Mouse (Mus musculus): ENCODE measurements at regions not wholly inside any gene's neighbourhood (a gene's known extent, or its start where the extent isn't known, plus 50 kb on each side); places are given as distances from the start of the nearest gene placed in this dataset.

DNA sequence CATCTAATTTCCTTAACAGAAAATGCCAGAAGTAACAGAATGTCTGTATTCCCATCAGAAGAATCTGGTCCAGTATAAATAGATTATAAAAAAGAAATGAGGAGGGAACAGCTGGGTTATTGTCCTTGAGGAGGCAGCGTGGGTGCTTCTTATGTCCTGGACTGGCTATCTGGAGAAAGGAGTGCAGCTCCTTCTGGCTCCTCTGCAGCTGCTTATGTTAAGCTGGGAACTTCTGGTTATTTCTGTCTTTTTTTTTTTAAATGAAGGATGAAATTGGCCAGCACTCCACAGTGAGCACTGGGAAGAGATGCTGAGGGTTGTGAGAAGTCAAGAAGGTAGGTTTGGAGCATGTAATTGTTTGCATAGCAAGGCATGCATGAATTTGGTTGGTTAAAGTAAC lies 441.5 kb downstream of the Ebf1 start:
- no peak for DNase-seq (ENCODE audit: low spot score in 2 of 2)

DNA sequence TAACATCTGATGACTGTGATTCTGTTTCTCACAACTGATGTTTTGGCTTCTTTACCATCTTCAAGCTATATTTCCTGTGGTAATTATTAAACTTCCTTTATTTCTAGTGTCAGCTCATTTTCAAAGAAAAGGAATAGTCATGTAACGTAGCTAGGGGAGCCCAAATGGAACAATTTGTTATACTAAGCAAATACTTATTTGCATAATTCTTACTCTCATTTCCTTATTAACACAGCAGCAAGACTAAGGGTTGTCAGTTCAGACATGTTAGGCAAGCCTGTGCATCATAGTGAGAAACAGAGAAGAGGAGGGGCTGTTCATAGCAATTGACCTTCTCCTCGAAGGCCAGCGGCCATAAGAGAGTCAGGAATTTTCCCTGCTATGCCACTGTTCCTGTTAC lies 449.5 kb downstream of the Ebf1 start:
- DNase-seq (ENCODE audit: low spot score in 2 of 2), result no peak

DNA sequence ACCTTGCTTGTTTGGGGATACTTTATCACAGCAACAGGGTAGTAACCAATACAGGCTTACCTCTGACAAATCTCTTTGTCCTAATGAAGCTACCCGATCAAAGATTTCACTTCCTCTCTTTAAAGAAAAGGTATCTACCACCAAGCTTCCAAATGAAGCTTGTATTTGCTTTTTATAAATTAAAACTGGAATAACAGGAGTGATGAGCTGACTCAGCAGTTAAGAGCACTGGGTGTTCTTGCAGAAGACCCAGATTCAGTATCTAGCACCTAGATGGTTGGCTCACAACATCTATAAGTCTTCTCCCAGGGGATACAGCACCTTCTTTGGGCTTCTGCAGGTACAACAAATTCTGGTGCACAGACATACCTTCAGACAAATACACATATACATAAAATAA lies 453.2 kb downstream of the Ebf1 start:
- no peak for DNase-seq (ENCODE audit: low spot score in 2 of 2)

DNA sequence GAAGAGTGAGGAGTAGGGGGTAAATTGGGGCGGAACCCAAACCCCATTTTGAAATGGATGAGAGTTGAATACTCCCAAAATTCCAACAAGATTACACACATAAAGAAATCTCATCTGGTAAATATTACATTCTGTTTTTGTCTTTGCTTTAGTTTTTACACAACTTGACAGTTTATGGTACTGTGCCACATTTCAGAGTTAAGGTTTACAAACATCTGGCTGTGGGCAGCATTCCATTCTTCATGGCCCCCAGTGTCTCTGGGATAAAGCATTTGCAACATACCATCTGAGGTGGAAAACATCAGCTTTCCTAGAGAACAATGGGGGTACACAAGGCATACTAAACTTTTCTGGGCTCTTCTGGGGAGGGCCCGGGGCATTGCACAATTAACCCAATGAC lies 454.1 kb downstream of the Ebf1 start:
- no peak for DNase-seq (ENCODE audit: low spot score in 2 of 2)

DNA sequence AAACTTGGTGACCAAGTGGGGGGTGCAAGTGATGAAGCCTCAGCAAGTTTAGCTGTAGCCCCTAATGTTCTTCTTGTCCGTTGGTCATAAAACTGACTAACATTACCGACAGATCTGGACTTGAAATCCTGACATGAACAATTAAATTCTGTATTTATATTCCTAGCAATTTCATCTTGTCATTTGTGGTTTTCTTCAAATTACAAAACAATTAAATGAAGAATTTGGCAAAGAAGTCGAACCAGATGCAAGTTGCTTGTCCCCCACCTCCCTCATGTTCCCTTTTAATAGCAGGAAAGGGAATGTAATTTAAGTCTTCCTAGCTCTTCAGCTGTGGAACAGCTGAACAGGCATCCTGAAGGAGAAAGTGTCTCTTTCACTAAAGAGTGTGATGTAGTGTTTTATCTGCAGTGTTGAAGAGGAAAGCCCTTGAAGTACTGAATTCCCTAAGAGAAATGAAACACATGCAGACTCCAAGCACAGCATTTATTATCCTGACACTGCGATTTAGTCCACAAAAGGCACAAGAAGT lies 467.5 kb downstream of the Ebf1 start:
- DNase-seq (ENCODE audit: low spot score in 2 of 2), result no peak

DNA sequence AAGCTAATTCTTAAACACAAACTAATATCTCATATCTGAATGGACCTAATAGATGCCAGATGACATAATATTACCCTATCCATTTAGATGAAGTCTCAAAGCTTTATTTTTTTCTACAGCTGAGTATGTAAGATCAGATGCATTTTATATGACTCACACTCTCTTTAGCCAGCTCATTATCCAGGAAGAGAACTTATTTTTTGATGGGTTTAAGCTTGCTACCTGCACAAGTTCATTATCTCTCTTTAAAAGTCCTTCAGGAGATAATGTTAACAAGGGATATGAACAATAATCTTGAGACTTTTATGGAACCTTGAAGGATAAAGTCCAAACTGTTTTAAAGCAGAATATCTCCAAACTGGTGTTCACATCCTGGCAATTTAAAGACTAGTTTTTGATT lies 468.0 kb downstream of the Ebf1 start:
- no peak for DNase-seq (ENCODE audit: low spot score in 2 of 2)

DNA sequence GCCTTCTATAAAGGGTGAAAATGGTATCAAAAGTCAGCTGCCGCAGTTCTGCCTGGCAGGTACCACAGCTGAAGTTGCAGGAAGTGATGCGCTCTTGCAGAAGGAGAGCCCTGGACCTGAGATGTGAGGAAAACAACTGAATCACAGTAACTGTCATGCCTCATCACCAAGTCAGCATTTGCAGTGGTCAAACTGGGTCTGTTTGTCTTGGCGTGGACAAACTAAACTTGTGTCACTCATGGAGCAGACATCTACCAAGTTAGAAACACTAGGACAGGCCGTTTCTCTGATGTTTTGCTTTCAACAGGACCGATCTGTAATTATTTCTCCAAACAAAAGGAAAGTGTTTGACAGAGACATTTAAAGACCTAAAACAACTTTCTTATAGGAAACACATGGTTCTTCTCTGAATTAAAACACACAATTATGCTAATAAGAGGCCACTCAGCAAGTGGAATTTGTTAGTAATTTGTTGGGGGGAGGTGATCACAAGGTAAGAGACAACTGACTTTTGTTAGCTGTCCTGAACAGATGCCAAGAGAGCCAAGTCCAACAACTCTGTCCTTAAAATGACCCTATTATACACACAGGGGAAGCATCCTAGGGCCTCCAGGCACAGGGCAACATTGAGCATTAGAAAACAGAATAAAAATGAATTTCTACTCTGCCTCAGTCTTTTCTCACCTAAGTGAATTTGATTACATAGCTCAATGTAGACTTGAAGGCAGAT lies 470.2 kb downstream of the Ebf1 start:
- DNase-seq (ENCODE audit: low spot score in 2 of 2), result no peak

DNA sequence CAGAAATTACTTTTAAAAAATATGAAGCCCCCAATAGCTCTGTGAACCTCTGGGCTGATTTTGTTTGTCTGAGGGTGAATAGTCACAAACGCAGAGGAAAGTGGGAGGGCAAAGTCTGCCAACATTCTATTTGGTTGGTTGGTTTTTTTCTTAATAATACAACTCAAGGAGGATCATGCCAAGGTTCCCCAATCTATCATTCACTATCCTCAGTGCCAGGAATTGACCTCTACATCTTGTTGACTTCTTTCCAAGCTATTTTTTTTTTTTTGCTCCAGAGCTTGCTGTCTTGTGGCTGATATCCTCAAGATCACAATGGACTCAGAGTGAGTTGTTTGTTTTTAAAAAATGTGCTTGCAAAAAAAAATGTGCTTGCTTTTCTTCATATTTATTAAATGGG lies 471.2 kb downstream of the Ebf1 start:
- no peak for DNase-seq (ENCODE audit: low spot score in 2 of 2)

DNA sequence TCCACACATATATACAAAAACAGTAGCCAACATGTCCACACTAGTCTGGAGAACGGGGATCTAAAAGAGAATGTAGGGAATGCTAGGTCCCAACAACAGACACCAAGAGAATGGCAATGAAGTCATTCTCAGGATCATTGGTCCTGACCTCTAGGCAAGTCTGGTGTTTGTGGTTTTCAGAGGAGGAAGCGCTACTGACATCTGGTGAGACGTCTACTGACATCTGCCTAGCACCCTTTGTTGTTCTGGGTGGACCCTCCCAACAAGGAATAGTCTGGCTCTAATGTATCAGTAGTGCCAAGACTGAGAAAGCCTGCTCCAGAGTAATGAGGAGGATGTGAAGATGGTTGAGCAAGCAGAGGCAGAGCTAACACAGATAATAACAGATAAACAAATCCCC lies 472.4 kb downstream of the Ebf1 start:
- no peak for DNase-seq (ENCODE audit: low spot score in 2 of 2)

DNA sequence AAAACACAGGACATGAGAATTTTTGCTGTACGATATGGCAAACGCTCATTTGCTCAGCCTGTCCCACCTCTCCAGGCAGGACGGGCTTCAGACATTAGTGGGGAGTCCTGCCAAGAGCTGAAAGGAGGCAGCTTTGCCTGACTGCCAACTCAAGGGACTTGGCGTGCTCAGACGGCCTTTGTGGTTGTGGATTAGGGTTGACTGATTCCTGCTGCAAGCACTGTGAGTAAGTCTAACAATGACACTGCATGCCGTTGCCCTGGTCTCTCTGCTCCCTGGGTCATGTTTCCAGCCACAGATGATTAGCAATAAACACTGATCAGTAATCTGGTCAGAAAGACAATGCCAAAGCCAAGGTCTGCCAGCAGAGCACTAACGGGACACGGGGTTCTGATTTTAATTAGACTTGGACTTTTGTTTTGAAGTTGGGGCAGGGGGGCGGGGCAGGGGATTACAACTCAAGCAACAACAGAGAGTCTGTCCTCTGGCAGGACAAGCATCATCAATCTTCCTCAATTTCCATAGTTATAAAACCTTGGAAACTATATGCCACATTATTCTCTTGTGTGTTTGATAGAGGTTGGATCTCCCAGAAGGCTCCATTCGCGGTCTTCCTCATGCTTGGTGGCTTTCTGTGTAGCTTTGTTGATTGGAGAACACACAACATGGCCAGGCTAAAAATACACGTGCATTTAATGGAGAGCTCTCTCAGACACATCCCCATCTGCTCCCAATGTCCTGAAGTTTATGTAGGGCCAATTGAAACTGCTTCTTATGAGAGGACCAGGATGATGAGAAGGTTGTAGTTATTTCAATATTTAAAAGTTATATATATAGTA lies 486.6 kb downstream of the Ebf1 start:
- peak; percentile 20 to 50 for DNase-seq (ENCODE audit: low spot score in 2 of 2)

DNA sequence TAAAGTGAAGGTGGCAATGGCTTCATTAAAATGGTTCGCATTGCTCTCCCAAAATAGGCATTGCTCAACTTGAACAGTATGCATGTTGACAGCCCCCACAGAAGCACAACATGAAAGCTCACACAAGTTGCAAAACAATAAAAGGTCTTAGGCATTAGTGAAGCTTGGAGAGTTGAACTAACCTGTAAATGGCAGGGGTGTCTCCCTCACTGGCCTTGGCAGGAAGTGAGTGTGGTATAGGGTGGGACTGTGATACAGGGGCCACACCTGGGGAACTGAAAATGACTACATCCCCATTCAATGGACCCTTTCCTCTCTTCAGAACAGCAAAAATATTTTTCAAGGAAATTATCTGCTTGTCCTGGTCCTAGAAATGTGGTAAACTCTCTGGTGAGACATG lies 499.6 kb downstream of the Ebf1 start:
- no peak for DNase-seq (ENCODE audit: low spot score in 2 of 2)

DNA sequence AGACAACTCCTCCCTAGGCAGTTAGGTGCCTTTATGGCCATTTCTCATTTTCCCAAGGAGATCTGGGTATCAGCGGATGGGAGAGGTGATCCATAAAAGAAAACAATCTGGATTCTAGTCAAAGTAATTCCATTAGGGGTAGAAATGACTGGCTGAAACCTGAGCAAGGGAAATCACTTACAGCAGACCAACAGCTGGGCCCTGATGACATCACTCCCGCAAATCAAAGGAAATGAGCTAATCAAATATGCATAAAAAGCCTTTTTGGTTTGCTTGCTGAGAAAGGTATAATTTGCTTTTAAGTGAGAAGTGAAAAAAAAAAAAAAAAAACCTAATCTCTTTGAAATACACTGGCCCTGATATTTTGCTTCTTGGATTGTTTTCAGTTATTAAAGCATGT lies 506.2 kb downstream of the Ebf1 start:
- DNase-seq (ENCODE audit: low spot score in 2 of 2), result no peak

DNA sequence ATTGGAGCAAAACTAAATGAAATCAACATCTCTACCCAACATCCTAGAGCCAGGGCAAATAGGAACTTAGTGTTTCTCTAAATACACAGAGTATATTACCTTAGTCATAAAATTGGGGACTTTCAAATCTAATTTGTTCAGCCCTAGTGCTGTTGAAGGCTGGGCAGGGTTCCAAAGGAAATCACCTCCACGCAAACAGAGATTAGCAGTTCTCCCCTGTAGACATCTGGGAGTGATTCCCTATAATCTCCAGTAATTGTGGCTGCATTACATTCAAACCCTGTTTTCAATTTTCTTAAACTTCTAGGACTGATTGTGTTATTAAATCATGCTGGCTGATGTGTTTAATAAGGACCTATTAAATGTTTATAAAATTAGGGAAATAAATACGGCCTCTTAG lies 519.7 kb downstream of the Ebf1 start:
- no peak for DNase-seq (ENCODE audit: low spot score in 2 of 2)

DNA sequence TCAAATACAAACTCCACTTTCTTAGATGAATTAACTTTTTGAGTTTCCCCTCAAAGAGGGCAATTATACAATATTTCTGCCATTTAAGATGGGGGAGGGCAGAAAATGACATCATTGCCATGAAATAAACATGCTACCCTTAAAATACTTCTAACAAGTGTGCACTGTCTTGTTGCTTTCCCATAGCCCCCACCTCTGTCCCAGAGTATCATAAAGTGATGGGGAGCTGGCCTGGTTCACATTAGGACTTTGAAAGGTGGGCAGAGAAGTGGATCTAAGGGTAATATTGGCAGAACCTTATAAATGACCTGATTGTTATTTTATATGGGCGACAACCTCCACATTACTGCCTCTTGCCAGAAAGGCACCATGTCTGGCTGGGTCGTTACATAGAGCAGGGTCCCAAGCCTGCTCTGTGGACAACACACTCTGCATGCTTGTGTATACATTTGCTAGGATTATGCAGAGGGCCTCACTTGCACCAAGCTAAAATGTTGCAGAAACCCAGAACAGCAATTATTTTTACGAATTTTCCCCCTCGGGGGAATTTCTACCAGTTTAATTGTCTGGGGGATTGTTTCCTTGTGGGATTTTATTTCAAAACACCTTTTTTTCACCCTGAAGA lies 521.3 kb downstream of the Ebf1 start:
- DNase-seq (ENCODE audit: low spot score in 2 of 2), result no peak

DNA sequence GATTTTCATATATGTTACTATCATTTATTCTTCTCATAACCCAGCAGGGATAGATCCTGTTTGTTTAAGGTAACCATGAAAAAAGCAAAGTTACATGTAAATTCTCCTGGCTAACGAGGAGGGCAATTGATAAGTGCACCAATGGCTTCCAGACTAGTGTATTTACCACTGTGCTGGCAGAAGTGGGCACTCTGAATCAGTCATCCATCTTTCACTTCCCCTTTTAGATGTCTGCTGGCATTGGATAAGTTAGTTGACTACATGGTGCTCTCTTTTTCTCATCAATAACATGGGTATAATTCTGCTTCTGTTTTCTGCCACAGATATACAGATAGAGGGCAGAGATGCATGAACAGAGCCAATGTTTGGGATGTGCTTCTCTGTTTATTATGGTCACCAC lies 523.4 kb downstream of the Ebf1 start:
- DNase-seq (ENCODE audit: low spot score in 2 of 2), result no peak

DNA sequence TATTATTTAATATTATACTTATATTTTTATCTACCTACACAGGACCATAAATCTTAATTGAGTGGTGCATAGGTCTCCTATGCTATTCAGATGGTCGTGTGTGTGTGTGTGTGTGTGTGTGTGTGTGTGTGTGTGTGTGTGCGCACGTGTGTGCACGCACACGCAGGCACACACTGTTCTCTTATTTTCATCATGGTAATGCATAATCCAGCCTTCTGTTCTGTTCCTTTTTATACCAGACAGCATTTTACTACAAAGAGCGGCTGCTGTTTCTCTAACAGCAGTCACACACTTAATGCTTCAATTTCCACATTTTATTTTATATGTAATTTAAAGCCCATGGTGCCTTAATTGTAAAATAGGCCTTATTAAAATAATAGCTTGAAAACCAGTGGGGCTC lies 537.0 kb downstream of the Ebf1 start:
- DNase-seq (ENCODE audit: low spot score in 2 of 2), result no peak

DNA sequence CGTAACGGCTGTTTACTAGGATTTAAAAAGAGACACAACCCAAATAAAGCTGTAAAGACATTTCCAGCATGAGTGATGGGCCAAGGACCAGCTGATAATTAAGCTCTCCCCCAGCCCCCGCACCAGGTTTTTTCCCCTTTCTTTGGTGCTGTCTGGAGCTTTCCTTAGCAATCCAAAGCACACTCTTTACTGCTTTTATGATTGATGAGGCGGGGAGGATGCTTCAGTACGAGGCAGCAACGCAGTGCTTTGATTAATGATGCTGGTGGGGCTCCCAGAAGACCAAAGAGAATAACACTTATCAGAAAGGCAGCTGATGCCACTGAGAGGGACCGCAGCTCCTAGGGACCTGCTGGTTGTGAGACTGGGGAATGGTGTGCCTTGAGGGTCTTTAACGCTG lies 537.4 kb downstream of the Ebf1 start:
- no peak for DNase-seq (ENCODE audit: low spot score in 2 of 2)

DNA sequence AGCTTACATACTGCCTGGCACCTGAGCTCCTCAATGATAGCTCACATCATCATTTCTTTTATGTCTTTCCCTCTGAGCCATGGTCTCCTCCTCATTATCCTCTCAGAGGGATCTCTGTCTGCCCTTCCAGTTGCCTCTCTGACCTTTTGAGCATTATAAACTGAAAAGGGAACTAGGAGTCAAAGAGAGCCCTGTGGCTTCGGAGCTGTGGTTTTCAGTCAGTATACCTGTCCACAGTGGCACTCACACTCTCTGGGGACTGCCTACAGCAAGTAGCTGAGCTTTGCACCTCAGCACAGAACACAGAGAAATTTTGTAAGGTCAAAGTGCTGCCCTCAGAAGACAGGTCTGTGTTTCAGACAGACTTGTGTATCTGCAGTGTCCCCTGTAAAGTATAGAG lies 538.7 kb downstream of the Ebf1 start:
- no peak for DNase-seq (ENCODE audit: low spot score in 2 of 2)

DNA sequence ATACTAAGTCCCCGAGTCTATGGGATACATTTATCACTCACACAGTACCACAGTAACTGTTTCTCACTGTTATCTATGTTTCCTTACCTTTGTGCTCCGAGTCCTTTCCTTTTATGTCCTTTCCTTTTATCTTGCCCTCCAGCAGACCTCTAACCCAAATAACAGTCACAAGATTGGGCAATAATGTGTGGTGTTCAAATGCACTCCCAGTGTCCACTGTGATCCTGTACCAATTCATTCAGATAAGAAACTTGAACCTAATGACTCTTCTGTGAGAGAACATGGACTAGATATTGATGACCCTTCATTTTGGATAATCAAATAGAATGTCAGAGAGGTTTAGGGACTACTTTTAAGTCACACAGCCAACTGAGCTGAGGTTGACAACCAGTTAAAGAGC lies 541.2 kb downstream of the Ebf1 start:
- DNase-seq (ENCODE audit: low spot score in 2 of 2), result no peak

DNA sequence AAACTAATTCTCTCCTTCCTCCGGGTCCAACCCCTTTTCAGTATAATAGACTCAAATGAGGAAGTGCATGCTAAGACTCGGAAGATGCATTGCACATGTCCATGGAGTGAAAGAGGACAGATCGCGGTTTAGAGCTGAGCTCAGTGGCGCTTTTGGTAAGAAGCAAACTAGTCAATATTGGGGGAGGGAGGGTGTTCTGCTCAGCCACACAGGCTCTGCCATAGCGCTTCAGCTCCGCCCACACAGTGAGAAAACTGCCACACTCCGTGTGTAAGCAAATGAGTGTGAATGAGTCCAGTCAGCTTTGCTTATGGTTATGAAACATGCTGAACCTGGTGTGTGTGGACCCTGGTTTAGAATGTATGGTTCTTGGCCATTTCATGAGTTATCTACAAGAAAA lies 543.8 kb downstream of the Ebf1 start:
- no peak for DNase-seq (ENCODE audit: low spot score in 2 of 2)

DNA sequence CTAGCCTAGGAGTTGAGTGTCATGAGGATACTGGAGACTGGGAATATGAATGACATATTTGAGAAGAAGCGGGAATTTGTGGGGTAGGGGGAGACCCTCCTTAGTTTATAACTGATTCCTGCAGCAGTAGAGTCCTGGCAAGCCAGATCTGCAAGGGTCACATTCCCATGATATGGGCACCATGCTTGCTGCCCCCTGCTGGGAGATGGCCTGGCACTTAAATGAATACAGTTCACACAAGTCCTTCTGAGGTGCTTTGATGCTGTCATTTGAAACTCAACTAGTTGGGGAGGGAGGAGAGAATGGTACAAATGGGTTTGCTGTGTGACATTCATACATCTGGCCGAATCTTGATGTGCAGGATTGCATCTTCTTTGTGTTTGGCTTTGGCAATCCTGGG lies 556.4 kb downstream of the Ebf1 start:
- DNase-seq (ENCODE audit: low spot score in 2 of 2), result no peak

DNA sequence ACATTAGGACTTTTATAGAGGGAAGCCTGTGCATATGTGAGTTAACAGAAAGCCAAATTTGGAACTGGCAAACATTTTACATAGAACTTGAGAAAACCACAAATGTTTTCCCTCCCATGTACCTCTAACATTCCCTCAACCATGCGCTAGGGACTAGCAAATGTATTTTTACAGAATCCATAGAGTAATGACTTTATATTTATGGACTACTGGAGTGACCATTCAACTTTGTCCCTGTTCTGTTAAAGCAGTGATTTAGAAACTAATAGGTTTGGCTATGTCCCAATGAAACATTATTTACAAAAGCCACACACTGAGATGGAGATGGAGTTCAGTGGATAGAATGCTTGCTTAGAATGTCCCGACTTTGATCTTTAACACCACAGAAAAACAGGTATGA lies 557.0 kb downstream of the Ebf1 start:
- DNase-seq (ENCODE audit: low spot score in 2 of 2), result no peak

Measured in urinary bladder, postnatal 36 days (tissue).